Comparison of ENCODE assay signal across 14 mouse cellular contexts in genomic region chr3:126737128-126737527, GRCm38 (mm10).
DNase-seq lines count a peak whose midpoint lies in the region; ATAC-seq and TF ChIP-seq lines count a peak whose summit lies in the region.
"Had no signal": no experiment of that assay in that cellular context is flagged by ENCODE, and none has a peak within 500 bp of the region (broad histone marks: within the 10 kb centered on the region; RNA-seq: fewer than 3 reads in every experiment).

No protein-coding gene starts in this region.

- TF ChIP-seq POLR2A in cerebellum, adult 2 months (IDR thresholded peaks at IDR 0.05; ENCODE audit: borderline replicate concordance, insufficient read depth, low read length) = no peak

- intact Hi-C loops in gastrocnemius, postnatal 14 days (cut with DNase I; ENCODE audit: low total_unique reads) = no loop called here

- no peak for TF ChIP-seq CTCF in hindbrain, postnatal 0 days (IDR thresholded peaks at IDR 0.05; ENCODE audit: low read depth)
- no peak for TF ChIP-seq CTCF in cerebellum, adult 2 months (IDR thresholded peaks at IDR 0.05; ENCODE audit: borderline replicate concordance, insufficient read depth, low read depth, low read length)
- no peak for TF ChIP-seq CTCF in layer of hippocampus, adult 2 months (conservative IDR thresholded peaks at IDR 0.05)

- no peaks in the 10 kb centered on the region for H3K9me3 ChIP-seq in hindbrain, postnatal 0 days (ENCODE audit: low read length)
- H3K9me3 ChIP-seq in hindbrain, embryonic 10.5 days = no peaks in the 10 kb centered on the region
- H3K9me3 ChIP-seq in hindbrain, embryonic 12.5 days (replicated peaks) = no peaks in the 10 kb centered on the region
- H3K9me3 ChIP-seq: liver, embryonic 12.5 days had no signal

- peak; percentile 58 for DNase-seq in hindbrain, postnatal 0 days (ENCODE audit: low spot score)
- no peak for DNase-seq in hindbrain, embryonic 10.5 days (ENCODE audit: low spot score)
- peak; percentile 60 to 74 for DNase-seq in cerebellum, adult 2 months
- peak; percentile 71 for DNase-seq in gastrocnemius, postnatal 14 days
- peak; percentile 80 for DNase-seq in heart, postnatal 4 days
- DNase-seq in layer of hippocampus, adult 2 months (ENCODE audit: low spot score in 2 of 2) = no peak
- no peak for DNase-seq in adrenal gland, adult (ENCODE audit: inconsistent age in 2 of 2, low spot score in 1 of 2)
- DNase-seq: embryo, embryonic 11 days; midbrain, embryonic 14.5 days; right cerebral cortex, postnatal 25 days had no signal

- no peaks in the 10 kb centered on the region for H3K36me3 ChIP-seq in hindbrain, postnatal 0 days (ENCODE audit: insufficient read depth, low read length)
- H3K36me3 ChIP-seq in hindbrain, embryonic 10.5 days = no peaks in the 10 kb centered on the region
- no peaks in the 10 kb centered on the region for H3K36me3 ChIP-seq in hindbrain, embryonic 12.5 days
- H3K36me3 ChIP-seq: liver, embryonic 12.5 days had no signal

- H3K9ac ChIP-seq in hindbrain, postnatal 0 days (replicated peaks; ENCODE audit: low read length) = no peak overlapping the region
- no peak overlapping the region for H3K9ac ChIP-seq in hindbrain, embryonic 12.5 days
- H3K9ac ChIP-seq: liver, embryonic 12.5 days had no signal

- no peak overlapping the region for H3K27ac ChIP-seq in hindbrain, postnatal 0 days
- H3K27ac ChIP-seq in hindbrain, embryonic 10.5 days = no peak overlapping the region
- no peak overlapping the region for H3K27ac ChIP-seq in cerebellum, adult 2 months (ENCODE audit: insufficient read depth, low read length)
- H3K27ac ChIP-seq in layer of hippocampus, adult 2 months = no peak overlapping the region
- H3K27ac ChIP-seq in hindbrain, embryonic 12.5 days = no peak overlapping the region
- H3K27ac ChIP-seq: left cerebral cortex, adult 2 months; liver, embryonic 12.5 days had no signal

- no peaks in the 10 kb centered on the region for H3K27me3 ChIP-seq in hindbrain, postnatal 0 days (ENCODE audit: insufficient read depth, low read length)
- no peaks in the 10 kb centered on the region for H3K27me3 ChIP-seq in hindbrain, embryonic 10.5 days (ENCODE audit: insufficient read depth, poor library complexity, severe bottlenecking)
- H3K27me3 ChIP-seq in cerebellum, adult 2 months (ENCODE audit: control insufficient read depth, insufficient read depth, low read length) = no peaks in the 10 kb centered on the region
- H3K27me3 ChIP-seq in hindbrain, embryonic 12.5 days = no peaks in the 10 kb centered on the region
- H3K27me3 ChIP-seq: liver, embryonic 12.5 days had no signal

- 0 out of 2 replicates have a peak, but pooled peaks cover 4% of the 10 kb centered on the region for H3K4me1 ChIP-seq in hindbrain, postnatal 0 days (ENCODE audit: insufficient read depth, low read length)
- H3K4me1 ChIP-seq in hindbrain, embryonic 10.5 days (replicated peaks) = no peaks in the 10 kb centered on the region
- H3K4me1 ChIP-seq in cerebellum, adult 2 months (ENCODE audit: control insufficient read depth, insufficient read depth, low read length) = peaks cover 18% of the 10 kb centered on the region
- no peaks in the 10 kb centered on the region for H3K4me1 ChIP-seq in hindbrain, embryonic 12.5 days
- H3K4me1 ChIP-seq: liver, embryonic 12.5 days had no signal

- WGBS in hindbrain, postnatal 0 days = 95% methylated on average over 2 of the region's 2 CpGs
- 91% methylated on average over 2 of the region's 2 CpGs for WGBS in hindbrain, embryonic 10.5 days
- 29% methylated on average over 2 of the region's 2 CpGs for WGBS in cerebellum, adult 2 months
- 94% methylated on average over 2 of the region's 2 CpGs for WGBS in hindbrain, embryonic 12.5 days

- no peak overlapping the region for H3K4me2 ChIP-seq in hindbrain, postnatal 0 days (ENCODE audit: low read depth, low read length)
- no peak overlapping the region for H3K4me2 ChIP-seq in hindbrain, embryonic 12.5 days (replicated peaks)
- H3K4me2 ChIP-seq: liver, embryonic 12.5 days had no signal

- ATAC-seq in hindbrain, postnatal 0 days = peak; percentile 79
- no peak for ATAC-seq in hindbrain, embryonic 12.5 days (ENCODE audit: low FRiP score)
- ATAC-seq: hindbrain, embryonic 16.5 days; liver, embryonic 12.5 days had no signal

- H3K4me3 ChIP-seq in hindbrain, postnatal 0 days (ENCODE audit: low read length) = no peak overlapping the region
- no peak overlapping the region for H3K4me3 ChIP-seq in hindbrain, embryonic 10.5 days
- no peak overlapping the region for H3K4me3 ChIP-seq in cerebellum, adult 2 months (replicated peaks; ENCODE audit: insufficient read depth, low read depth, low read length)
- no peak overlapping the region for H3K4me3 ChIP-seq in layer of hippocampus, adult 2 months
- H3K4me3 ChIP-seq in hindbrain, embryonic 12.5 days = no peak overlapping the region
- H3K4me3 ChIP-seq: left cerebral cortex, adult 2 months; liver, embryonic 12.5 days had no signal

Comparison
In these comparisons a context has a peak if more than half of its experiments do, and no peak if none do; other contexts are left out.
1. DNase-seq: peak in hindbrain, postnatal 0 days (single experiment), cerebellum, adult 2 months (2 of 2), gastrocnemius, postnatal 14 days (single experiment) and heart, postnatal 4 days (single experiment); none in hindbrain, embryonic 10.5 days (single experiment), layer of hippocampus, adult 2 months (0 of 2) and adrenal gland, adult (0 of 2).